Mouse (Mus musculus) left cerebral cortex, postnatal 4 days (tissue): ENCODE results near the gene Wasf1. TPM values are rescaled to one million over a fixed set of nuclear protein-coding genes. Genes with fewer than 3 reads are reported as not detected.

ENCODE experiments used
- DNase-seq: peaks from one replicate; pipeline ENCODE4 v3.0.0-alpha.2; 2022
- intact Hi-C: fragments of 180-260 bp; cut with DNase I; formaldehyde crosslinking; loops from one replicate; pipeline ENCODE4 v1.15.1; 2025
- total RNA-seq, 2 experiments: library from RNA; stranded (reverse); gene quantifications; 2 replicates each; pipeline ENCODE4 v1.2.3; 2021

Gene Wasf1
- 100 to 1,000 TPM; 215 to 221 TPM for total RNA-seq

- intact Hi-C loops, result loop anchor here (5.0 kb wide), 1 partner anchor 231 kb away; no protein-coding TSS in a partner anchor
- DNase-seq, result peak; percentile 99
Observed at GRCm38 (mm10) chr10:40882831-40883643, at the start of gene Wasf1, which contains the start of gene Cdc40. Wasf1 (plus strand) TSS chr10:40883475. Cdc40 (minus strand) TSS chr10:40883311.

GRCm38 (mm10) chr10:40840086-40840485 is 43.2 kb upstream of the Wasf1 start:
- no peak for DNase-seq
- intact Hi-C loops, result no loop called here

- intact Hi-C loops, result no loop called here
- no peak for DNase-seq
Observed at GRCm38 (mm10) chr10:40843841-40844240, 39.4 kb upstream of the Wasf1 start.

GRCm38 (mm10) chr10:40844546-40844945 is 38.7 kb upstream of the Wasf1 start:
- DNase-seq, result no peak
- intact Hi-C loops, result no loop called here

- intact Hi-C loops, result no loop called here
- DNase-seq, result no peak
Observed at GRCm38 (mm10) chr10:40845626-40846025, 37.6 kb upstream of the Wasf1 start.

- intact Hi-C loops, result no loop called here
- peak; percentile 53 for DNase-seq
Observed at GRCm38 (mm10) chr10:40847176-40847874, 36.0 kb upstream of the Wasf1 start.

GRCm38 (mm10) chr10:40850644-40851043 is 32.6 kb upstream of the Wasf1 start:
- DNase-seq, result no peak
- intact Hi-C loops, result no loop called here

GRCm38 (mm10) chr10:40851138-40851537 is 32.1 kb upstream of the Wasf1 start:
- intact Hi-C loops, result no loop called here
- DNase-seq, result no peak

GRCm38 (mm10) chr10:40855616-40856015 is 27.7 kb upstream of the Wasf1 start:
- DNase-seq, result no peak
- intact Hi-C loops, result no loop called here

- intact Hi-C loops, result no loop called here
- DNase-seq, result no peak
Observed at GRCm38 (mm10) chr10:40856703-40857102, 26.6 kb upstream of the Wasf1 start.

GRCm38 (mm10) chr10:40857599-40857998 is 25.7 kb upstream of the Wasf1 start:
- intact Hi-C loops, result no loop called here
- peak; percentile 82 for DNase-seq

- intact Hi-C loops, result no loop called here
- DNase-seq, result no peak
Observed at GRCm38 (mm10) chr10:40868081-40868480, 15.2 kb upstream of the Wasf1 start.

GRCm38 (mm10) chr10:40871301-40871700 is 12.0 kb upstream of the Wasf1 start:
- intact Hi-C loops, result no loop called here
- DNase-seq, result no peak

GRCm38 (mm10) chr10:40872052-40872451 is 11.2 kb upstream of the Wasf1 start:
- peak; percentile 11 for DNase-seq
- intact Hi-C loops, result no loop called here

- no peak for DNase-seq
- intact Hi-C loops, result no loop called here
Observed at GRCm38 (mm10) chr10:40878246-40878645, 5.0 kb upstream of the Wasf1 start.

GRCm38 (mm10) chr10:40879969-40880368 is 3.3 kb upstream of the Wasf1 start:
- intact Hi-C loops, result loop anchor here (5.0 kb wide), 1 partner anchor 228 kb away; no protein-coding TSS in a partner anchor
- no peak for DNase-seq

GRCm38 (mm10) chr10:40881236-40881635 is 2.0 kb upstream of the Wasf1 start:
- DNase-seq, result no peak
- intact Hi-C loops, result loop anchor here (5.0 kb wide), 1 partner anchor 229 kb away; no protein-coding TSS in a partner anchor

- intact Hi-C loops, result loop anchor here (5.0 kb wide), 1 partner anchor 230 kb away; no protein-coding TSS in a partner anchor
Observed at GRCm38 (mm10) chr10:40882333-40882732, 942 bp upstream of the Wasf1 start.

GRCm38 (mm10) chr10:40883644-40884278 is 486 bp downstream of the Wasf1 start:
- no peak for DNase-seq
- intact Hi-C loops, result loop anchor here (5.0 kb wide), 1 partner anchor 231 kb away; no protein-coding TSS in a partner anchor

More at GRCm38 (mm10) chr10:40882333-40882732, 942 bp upstream of the Wasf1 start:
- no peak for DNase-seq

GRCm38 (mm10) chr10:40884279-40884806 is 1.1 kb downstream of the Wasf1 start:
- DNase-seq, result peak; percentile 51
- intact Hi-C loops, result loop anchor here (5.0 kb wide), 1 partner anchor 232 kb away; no protein-coding TSS in a partner anchor

- no peak for DNase-seq
- intact Hi-C loops, result no loop called here
Observed at GRCm38 (mm10) chr10:40885432-40885831, 2.2 kb downstream of the Wasf1 start.
